Mouse (Mus musculus) right cerebral cortex, postnatal 10 days (tissue): ENCODE results near the gene Uchl5.

ENCODE experiments used
- DNase-seq, 2 experiments: peaks; one replicate each; pipeline ENCODE4 v3.0.0; 2021; ENCODE audit warnings: low spot score in 2 of 2

Gene Uchl5

GRCm38 (mm10) chr1:143803537-143803936 is 26.5 kb downstream of the Uchl5 start:
- DNase-seq, result no peak

- DNase-seq, result no peak
These were observed 32.0 kb downstream of the Uchl5 start for GRCm38 (mm10) chr1:143809062-143809461.

DNA sequence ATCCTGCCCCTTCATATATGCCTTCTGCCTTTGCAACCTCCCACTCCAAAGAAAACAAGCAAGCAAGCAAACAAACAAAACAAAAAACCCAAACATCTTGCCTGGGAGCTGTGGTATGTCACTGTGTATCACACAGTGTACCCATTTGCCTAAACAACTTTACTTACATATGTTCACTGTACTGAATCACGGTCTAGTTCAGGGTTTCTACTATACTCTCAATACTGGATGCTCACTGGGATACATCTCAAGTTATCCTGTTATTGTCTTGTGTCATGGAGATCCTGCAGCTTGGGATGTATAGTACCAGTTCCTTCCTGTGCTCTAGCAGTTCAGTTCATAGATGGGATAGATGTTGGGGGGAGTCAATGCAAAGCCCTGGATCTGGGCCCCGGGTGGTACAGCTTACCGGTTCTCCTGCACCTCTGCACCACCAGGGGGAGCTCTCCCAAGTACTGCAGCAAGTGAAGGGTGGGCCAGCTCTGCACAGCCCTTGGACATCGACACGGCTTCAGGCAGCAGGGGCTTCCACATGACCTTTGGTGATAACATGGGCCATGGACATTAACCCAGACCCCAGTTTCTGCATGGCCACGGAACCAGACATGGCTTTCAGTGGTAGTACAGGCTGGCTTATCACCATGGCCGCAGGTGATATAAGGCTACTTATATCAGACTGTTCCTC is 36.7 kb downstream of the Uchl5 start:
- DNase-seq, result peak; percentile 60 to 83

GRCm38 (mm10) chr1:143820096-143820877 is 43.2 kb downstream of the Uchl5 start:
- DNase-seq, result no peak

GRCm38 (mm10) chr1:143822677-143823076 is 45.6 kb downstream of the Uchl5 start:
- DNase-seq, result no peak

GRCm38 (mm10) chr1:143830713-143831112 is 53.6 kb downstream of the Uchl5 start:
- peak in 1 of 2 experiments; percentile 40 for DNase-seq

DNA sequence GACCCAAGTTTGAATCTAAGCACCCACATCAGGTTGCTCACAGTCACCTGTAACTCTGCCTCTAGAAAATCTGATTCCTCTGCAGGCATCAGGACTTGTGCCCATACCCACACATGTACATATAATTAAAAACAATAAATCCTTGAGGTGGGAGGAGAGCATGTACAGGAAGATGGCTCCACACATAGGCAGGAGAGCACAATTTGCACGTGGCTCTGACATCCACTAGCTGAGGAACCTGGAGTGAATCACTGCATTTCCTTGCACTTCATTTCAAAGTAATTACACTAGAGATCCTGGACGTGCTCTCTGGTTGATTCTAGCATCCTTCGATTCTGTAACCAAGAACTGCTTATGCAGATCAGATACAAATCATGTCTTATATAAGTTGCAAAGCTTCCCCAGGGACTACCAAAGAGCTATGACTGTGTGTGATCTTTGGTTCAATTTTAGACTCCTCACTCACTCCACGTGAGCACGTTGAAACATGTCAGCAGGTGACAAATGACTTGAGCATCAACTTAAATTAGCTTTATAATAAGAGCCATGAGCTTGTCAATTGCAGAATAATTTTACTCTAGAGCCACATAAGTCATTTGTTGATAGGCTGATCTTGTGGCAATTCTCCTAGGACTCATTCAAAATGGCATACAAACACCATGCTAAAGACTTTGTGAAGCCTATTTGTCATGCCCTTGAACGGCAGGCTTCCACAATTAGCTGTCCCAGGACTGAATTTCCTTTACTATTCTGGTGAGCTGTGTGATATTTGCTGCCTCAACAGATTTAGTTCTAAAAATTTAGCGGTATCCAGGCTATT is 59.5 kb downstream of the Uchl5 start:
- no peak for DNase-seq

DNA sequence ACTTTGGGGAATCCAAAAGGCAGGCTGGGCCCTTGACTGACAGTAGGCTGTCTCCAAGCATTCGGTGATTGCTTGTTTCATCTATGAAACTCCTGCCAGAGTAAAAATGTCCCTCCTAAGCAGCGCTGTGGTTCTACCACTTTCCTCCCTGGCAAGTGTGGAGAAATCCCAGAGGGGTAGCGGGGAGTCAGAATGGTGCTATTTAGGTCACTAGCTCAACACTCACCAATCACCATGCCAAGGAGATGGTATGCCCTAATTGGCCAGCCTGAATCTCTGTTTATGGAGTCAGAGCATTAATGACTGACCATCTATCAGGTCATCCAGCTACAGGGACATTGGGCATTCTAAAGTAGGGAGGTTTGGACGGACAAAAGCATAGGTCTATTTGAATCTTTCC is 60.6 kb downstream of the Uchl5 start:
- no peak for DNase-seq

DNA sequence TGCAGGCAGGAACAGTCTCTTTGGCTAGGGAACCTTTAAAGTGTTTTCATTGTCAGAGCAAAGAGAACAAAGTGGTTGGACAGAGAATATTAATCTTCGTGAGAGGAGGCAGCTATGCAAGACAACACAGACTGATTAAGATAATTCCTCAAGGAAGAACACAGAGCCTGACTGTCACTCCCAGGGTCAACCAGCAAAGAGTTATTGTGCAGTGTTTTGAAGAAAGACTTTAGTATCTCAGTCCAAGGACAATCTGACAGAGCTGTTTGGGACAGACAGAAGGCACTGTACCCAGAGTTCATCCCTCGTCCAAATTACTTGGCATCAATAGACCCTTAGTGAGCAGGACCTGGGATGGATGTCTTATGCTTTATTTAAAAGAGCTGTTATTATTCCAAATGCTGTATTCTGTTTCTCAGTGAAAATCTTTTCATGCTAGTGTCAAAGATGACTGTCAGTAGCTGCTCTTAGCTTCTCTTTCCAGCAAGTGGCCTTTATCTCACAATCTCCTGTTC is 61.9 kb downstream of the Uchl5 start:
- DNase-seq, result no peak

GRCm38 (mm10) chr1:143852329-143852728 is 75.3 kb downstream of the Uchl5 start:
- no peak for DNase-seq

DNA sequence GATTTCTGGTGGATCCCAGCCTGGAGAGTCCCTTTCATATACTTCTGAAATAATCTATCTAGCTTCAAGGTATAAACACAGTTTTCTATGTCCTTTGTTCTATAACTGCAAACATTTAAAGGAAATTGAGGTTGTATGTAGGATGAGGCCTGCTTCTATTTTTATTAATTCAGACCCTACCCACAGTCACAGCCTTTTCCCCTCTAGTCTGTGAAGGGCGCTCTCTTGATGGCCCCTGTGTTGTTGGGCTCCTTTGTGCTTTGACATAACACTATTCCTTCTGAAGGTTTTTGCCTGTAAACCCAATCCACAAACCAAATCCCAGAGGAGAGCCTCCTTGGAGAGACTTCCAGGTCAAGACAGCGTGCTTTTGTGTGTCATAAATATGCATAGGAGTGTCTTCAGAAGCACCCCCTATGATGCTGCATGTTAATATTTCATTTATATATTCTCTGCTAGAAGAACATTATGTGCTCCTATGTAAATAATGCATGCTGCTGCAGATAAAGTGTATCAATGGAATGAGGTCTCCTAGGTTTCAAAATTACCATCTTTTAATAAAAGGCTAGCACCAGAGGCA is 75.8 kb downstream of the Uchl5 start:
- DNase-seq, result no peak

- no peak for DNase-seq
These were observed 76.6 kb downstream of the Uchl5 start for GRCm38 (mm10) chr1:143853691-143854115.

GRCm38 (mm10) chr1:143855706-143856105 is 78.6 kb downstream of the Uchl5 start:
- DNase-seq, result no peak
